Mouse (Mus musculus) gastrocnemius, adult 18-20 months (tissue): ENCODE data around the gene Olfr702. TPM values are rescaled to one million over a fixed set of nuclear protein-coding genes. Genes with fewer than 3 reads are reported as not detected.

Experiments used
- DNase-seq: peaks from one replicate; pipeline ENCODE4 v3.0.0; 2021; ENCODE audit warnings: low spot score
- long read RNA-seq, 2 experiments: library from polyadenylated mRNA; stranded (forward); transcript quantifications; one replicate each; pipeline ENCODE4 v2.0.0; 2021
- total RNA-seq, 2 experiments: library from RNA; stranded (reverse); gene quantifications; 2 replicates each; pipeline ENCODE4 v1.2.3; 2021

Olfr702 gene
- not detected for total RNA-seq
- long read RNA-seq, experiment 1 = 0 reads
- long read RNA-seq, experiment 2 = 0 reads

DNA sequence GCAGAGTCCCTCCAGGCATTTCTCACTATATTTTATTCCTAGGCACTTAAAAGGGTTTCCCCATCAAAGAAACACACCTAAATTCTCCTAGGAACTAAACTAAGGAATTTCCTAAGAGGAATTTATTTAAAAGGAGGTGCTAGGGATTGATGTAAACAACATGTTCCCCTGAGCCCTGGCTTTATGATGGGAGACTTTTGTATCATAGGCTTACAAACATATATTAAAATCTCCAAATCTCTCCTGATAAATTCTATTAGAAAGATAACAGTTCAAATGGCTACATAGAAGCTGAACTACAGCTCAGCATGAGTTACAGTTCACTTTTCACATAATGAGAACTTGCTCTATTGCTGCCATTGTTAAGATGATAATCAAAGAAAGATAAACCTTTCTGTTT is at the start of gene Olfr702:
Gene Olfr702 (minus strand): TSS at position 101 of the 400 bp plus-strand sequence.
- DNase-seq = no peak

DNA sequence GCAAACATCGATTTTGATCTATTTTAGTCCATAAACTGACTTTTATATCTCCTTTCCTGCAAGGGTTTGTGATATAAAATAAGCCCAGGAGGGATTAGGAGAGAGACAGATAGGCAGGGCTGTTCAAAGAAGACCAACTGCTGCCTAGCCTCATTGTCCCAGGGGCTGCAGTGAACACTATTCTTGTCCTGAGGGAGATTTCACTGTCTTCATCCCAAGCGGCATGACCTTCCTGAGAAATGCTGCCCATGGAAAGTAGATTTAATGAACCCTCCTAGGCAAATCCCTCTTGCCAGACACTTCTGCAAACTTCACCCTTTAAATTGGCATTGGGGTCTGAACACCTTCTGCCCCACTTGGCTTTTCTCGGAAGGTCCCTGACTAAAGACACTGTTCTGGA is 43.1 kb upstream of the Olfr702 start, which contains the start of gene Olfr705:
Gene Olfr705 (minus strand): TSS at position 101 of the 400 bp plus-strand sequence.
- no peak for DNase-seq

DNA sequence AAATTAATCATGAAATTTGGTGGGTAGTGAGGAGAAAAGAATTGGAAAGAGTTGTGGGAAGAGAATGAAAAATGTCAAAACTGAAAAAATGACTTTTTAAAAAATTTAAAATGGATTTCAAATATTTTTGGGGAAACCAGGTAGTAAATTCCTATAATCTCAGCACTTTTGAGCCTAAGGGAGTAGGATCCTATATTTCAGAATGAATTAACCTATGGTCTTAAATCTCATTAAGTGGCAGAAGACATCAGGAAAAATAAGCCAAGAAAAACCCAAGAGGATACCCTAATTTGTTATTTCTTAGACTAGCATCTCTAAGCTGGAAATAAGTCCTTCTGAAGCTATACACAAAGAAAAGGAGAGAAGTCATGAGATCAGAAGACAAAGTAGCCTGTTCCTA is 29.2 kb upstream of the Olfr702 start, which contains the start of gene Olfr704:
Gene Olfr704 (plus strand): TSS at position 301 of the 400 bp plus-strand sequence.
- DNase-seq = no peak

DNA sequence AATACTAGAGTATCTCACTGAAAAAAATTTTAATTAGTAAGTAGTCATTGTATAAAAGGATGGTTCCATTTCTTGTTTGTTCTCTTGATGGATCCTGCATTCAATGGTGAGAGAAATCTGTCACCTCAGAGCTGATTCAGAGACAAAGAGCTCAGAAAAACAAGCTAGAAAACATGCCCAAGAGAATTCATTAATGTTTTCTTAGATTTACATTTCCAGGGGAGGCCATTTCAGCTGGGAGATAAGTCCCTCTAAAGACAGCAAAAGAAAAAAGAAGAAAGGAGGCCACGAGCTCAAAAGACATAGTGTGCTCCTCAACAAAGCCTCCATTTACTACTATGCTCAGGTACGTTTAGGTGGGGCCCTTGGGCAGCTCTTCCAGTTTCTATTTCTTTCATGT is 9.4 kb upstream of the Olfr702 start, which contains the start of gene Olfr703:
Gene Olfr703 (plus strand): TSS at position 301 of the 400 bp plus-strand sequence.
- no peak for DNase-seq

DNA sequence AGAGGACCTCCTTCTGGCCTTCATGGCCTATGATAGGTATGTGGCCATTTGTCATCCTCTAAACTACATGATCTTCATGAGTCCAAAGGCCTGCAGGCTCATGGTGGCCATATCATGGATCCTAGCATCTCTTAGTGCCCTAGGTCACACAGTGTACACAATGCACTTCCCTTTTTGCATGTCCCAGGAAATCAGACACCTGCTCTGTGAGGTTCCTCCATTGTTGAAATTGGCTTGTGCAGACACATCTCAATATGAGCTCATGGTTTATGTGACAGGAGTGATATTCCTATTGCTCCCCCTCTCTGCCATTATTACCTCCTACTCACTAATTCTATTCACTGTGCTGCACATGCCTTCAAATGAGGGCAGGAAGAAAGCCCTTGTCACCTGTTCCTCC is 15.3 kb downstream of the Olfr702 start:
- no peak for DNase-seq

GRCm38 (mm10) chr7:106815775-106816174 is 17.9 kb downstream of the Olfr702 start:
- DNase-seq = no peak

- no peak for DNase-seq
Measured at GRCm38 (mm10) chr7:106813829-106814228, 19.9 kb downstream of the Olfr702 start, which contains the start of gene Olfr701. Gene Olfr701 (plus strand): TSS chr7:106814129.

DNA sequence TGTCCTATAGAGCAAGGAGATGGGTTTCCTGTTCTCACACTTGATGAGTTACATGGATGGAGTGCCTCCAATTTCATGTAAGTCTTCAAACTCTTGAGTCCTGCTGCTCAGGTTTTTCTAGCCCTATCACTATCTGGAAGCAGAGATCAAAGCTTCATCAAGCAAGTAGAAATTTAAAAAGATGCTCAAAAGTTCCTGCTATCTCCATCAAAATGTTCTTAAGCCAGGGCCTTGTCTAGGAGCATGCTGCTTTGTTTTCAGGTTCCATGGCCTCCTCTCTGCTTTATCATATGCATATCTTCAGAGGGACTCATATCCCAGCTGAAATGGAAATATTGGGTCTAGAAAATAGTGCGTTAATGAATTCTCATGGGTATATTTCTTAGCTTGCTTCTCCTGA is 25.0 kb downstream of the Olfr702 start, which contains the start of gene Olfr700:
Gene Olfr700 (minus strand): TSS at position 101 of the 400 bp plus-strand sequence.
- no peak for DNase-seq

DNA sequence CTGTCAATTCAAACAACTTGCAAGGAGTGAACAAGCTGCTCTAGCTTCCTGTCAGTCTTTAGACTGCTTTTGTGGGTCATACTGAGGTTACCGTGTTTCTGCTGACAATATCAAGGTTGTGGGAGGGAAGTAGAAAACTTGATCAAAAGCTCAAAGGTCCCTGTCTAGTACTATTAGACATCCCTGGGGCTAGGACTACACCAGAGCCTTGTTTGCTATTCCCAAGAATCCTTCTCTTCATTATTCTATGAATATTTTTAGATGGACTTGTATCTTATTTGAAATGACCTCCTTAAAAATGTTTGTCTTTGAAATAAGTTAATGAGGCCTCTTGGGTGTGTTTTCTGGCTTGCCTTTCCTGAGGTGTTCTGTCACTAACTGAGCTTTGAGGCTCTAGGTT is 40.6 kb downstream of the Olfr702 start, which contains the start of gene Olfr699:
Gene Olfr699 (minus strand): TSS at position 101 of the 400 bp plus-strand sequence.
- DNase-seq = no peak

DNA sequence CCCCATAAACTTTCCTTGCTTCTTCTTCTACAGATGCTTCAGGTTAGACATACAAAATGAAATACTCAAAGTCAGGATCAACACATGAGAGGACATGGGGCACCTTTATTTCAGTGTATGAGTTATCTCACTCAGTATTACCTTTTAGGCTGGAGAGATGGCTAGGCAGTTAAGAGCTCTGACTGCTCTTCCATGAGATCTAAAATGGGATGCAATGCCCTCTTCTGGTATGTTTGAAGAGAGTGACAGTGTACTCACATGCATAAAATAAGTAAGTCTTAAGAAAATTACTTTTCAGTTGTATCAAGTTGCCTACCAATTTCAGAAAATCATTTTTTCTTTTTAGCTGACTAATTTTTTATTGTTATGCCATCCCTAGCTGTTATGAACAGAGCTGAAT is 45.4 kb downstream of the Olfr702 start:
- DNase-seq = no peak

Other genes with a start within 250 kb of the Olfr702 start
- not detected for gene Olfr693, start 153.3 kb downstream of the Olfr702 start, total RNA-seq
- not detected for gene Olfr694, start 142.1 kb downstream of the Olfr702 start, total RNA-seq
- gene Olfr695, start 117.5 kb downstream of the Olfr702 start, total RNA-seq = not detected
- not detected for gene Olfr697, start 91.5 kb downstream of the Olfr702 start, total RNA-seq
- gene Olfr698, start 78.5 kb downstream of the Olfr702 start, total RNA-seq = not detected
- not detected for gene Olfr699, start 40.7 kb downstream of the Olfr702 start, total RNA-seq
- gene Olfr700, start 25.1 kb downstream of the Olfr702 start, total RNA-seq = not detected
- not detected for gene Olfr701, start 19.8 kb downstream of the Olfr702 start, total RNA-seq
- not detected for gene Olfr703, start 9.5 kb upstream of the Olfr702 start, total RNA-seq
- not detected for gene Olfr704, start 29.3 kb upstream of the Olfr702 start, total RNA-seq
- gene Olfr705, start 43.0 kb upstream of the Olfr702 start, total RNA-seq = not detected
- not detected for gene Olfr706, start 54.3 kb upstream of the Olfr702 start, total RNA-seq
- gene Olfr707, start 67.3 kb upstream of the Olfr702 start, total RNA-seq = not detected
- gene Olfr1532-ps1, start 74.1 kb upstream of the Olfr702 start, total RNA-seq = not detected
- gene Olfr709-ps1, start 98.3 kb upstream of the Olfr702 start, total RNA-seq = not detected
- gene Olfr710, start 114.4 kb upstream of the Olfr702 start, total RNA-seq = not detected
- gene Olfr6, start 130.0 kb upstream of the Olfr702 start, total RNA-seq = not detected
- not detected for gene Olfr711, start 141.6 kb upstream of the Olfr702 start, total RNA-seq
- not detected for gene Olfr2, start 172.2 kb upstream of the Olfr702 start, total RNA-seq
- gene Olfr713, start 197.3 kb upstream of the Olfr702 start, total RNA-seq = not detected
- gene Olfr714, start 237.1 kb upstream of the Olfr702 start, total RNA-seq = not detected